Mouse (Mus musculus): ENCODE data around the gene Adrm1.

The Adrm1 gene

DNA sequence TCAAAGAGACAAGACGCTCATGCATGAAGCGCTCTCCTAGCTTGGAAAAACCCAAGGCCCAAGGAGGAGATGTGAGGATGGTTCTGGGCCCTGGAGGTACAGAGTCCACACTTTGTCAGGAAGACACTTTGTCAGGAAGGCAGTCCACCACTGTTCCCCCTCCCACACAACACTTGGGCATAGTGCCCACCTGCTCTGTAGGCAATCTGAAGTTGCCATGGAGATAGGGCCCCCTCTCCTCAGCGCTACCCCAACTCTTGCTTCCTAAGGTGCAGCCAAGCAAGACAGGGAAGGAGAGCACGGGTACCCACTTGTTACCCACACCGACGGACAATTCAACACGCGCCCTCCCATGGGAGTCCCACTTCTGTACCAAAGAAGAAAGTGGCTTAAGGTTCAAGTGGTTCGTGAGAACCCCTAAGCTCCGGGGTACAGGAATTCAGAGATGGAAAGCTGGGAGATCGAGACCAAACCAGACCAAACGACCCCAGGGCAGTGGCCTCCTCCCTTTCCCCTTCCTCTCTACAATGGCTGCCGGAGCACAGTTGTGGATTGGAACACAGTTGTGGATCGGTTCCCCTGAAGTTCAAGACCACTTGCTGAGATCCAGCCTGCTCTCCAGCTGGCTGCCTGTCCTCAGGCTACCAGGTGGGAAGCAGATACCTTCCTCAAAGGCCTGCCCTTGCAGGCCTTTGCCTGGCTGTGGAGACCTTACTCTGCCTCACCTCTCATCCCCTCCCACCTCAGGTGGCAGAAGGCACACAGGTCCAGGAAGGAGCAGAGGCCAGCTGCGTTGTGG, 48.1 kb downstream of the Adrm1 start:
- peak; percentile 35 for DNase-seq

DNA sequence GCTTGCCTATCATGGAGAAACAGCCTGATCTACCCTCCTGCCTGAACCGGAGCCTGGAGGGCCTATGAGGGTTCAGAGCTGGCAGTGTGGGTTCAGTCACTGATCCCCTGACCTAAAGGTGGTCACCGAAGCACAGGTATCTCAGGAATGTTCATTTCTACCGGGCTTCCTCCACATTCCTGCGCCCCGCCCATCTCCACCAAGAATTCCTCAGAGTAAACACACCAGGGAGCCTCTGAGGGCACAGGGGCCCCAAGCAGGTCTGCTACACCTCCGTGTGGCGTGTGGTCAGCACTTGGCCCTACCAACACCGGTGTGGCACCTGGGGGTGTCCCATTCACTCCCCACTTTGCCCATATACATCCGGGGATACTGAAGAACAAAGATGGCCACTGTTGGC, 48.9 kb downstream of the Adrm1 start:
- no peak for DNase-seq

DNA sequence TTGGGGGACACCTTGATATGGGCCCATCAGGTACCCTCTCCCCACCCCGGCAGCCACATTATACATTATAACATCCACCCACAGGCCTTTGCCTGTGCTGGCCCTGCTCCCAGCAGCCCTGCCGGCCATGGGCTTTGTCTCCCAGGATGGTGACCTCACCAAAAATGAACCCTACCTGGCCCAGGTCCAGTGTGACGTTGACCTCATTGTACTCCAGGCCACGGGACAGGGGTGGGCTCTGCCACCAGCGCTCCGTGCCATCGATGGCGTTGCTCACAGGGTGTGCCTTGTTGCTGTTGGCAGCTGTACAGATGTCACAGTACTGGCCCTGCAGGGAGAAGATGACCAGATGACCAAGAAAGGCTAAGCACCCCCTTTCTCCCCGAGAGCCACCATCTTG, 49.8 kb downstream of the Adrm1 start:
- no peak for DNase-seq

DNA sequence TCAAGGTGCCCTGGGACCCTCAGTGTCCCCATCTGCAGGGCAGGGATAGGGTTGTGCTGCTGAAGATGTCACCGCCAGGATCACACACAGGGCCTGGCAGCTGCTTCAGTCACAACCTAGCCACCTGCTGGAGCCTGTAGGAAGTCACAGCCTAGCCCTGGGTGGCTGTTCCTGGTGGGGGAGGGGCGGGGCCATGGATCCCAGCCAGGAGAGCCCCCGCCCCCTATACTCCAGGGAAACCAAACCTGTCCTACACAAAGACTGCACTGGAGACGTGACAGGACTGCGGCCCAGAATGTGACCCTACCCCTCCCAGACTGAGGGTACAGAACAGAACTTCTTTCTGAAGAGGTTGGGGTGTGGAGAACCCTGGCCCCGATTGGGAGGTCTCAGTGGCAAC, 51.0 kb downstream of the Adrm1 start:
- no peak for DNase-seq

DNA sequence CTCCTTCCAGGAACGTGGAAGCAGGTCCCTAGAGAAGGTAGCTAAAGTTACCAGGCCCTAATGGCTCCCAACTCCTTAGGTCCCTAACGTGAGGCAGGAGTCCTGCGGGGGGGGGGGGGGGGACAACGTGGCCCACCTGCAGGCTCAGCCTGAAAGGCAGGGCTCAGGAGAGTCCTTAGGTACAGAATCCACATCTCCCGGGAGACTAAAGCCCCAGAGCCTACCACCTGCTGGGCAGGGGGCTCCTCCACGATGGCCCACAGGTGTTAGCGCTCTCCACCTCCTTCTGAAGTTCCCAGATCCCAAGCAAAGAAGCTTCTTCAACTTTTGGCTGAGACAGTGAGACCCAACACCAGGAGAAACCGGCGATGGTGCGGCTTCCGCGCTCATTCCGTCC, 53.4 kb downstream of the Adrm1 start:
- DNase-seq: no peak

DNA sequence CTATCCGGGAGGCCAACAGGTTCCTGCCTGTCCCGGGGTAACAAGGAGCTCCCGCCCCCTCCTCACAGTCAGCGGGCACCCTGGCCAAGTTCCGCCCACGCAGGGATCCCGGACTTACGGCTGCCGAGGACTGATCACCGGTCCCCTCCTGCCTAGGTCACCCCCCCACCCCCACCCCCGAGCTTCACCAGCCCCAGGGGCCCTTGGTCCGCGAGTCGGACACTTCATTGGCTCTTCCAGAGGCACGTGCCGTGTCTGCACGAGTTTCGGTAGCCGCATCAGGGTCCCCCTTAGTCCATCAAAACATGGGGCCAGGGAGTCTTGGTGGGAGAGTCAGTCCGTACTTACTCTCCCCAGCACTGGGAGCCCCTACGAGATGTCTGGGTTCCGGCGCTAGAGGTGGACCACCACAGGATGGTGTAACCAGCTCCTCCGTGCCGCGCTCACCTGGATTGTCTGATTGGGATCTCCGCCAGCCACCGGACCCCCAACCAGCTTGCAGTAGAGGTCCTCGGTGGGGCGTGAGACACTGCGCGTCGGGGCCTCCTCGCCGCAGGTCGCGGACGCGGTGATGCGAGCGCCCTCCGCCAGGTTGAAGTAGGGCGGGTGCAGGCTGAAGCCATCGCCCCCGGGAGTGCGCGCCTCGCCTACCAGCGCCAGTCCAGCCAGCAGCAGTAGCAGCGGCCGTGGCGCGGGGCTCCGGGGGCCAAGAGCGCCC, 53.9 kb downstream of the Adrm1 start:
- DNase-seq: no peak

Measured in right cerebral cortex, postnatal 4 days (tissue).